Mouse (Mus musculus): ENCODE measurements around the gene Thsd4. TPM values are rescaled to one million over a fixed set of nuclear protein-coding genes. Genes with fewer than 3 reads are reported as not detected.
"Not testable (repeated sequence)": the region's sequence is repeated elsewhere in the genome, so short reads cannot be mapped to it uniquely, and the experiment has no call there.

Thsd4 gene
- polyA plus RNA-seq, 1 experiment from 2014 or later = 11.8 TPM

GRCm38 (mm10) chr9:59965046-59965445 is 556.8 kb downstream of the Thsd4 start:
- no peak overlapping the region for H3K4me2 ChIP-seq (ENCODE audit: low read depth, severe bottlenecking)
- H3K27me3 ChIP-seq (ENCODE audit: control insufficient read depth, insufficient read depth, low read length) = no peaks in the 10 kb centered on the region
- H3K27ac ChIP-seq (replicated peaks; ENCODE audit: low read depth, low read length) = no peak overlapping the region
- no peaks in the 10 kb centered on the region for H3K36me3 ChIP-seq (ENCODE audit: control insufficient read depth, insufficient read depth, low read length)
- 81% methylated on average over 10 of the region's 10 CpGs for WGBS
- H3K9ac ChIP-seq (ENCODE audit: low read length) = no peak overlapping the region
- DNase-seq (ENCODE audit: low spot score) (no peak), ATAC-seq (ENCODE audit: insufficient number of reproducible peaks, low FRiP score, low TSS enrichment, low read depth) (no peak)
- no peak overlapping the region for H3K4me3 ChIP-seq (ENCODE audit: low read depth, low read length)
- no peaks in the 10 kb centered on the region for H3K9me3 ChIP-seq (ENCODE audit: control insufficient read depth, low read length)
- peaks cover 5% of the 10 kb centered on the region for H3K4me1 ChIP-seq (ENCODE audit: control insufficient read depth, insufficient read depth, low read length)

GRCm38 (mm10) chr9:59964367-59964766 is 557.5 kb downstream of the Thsd4 start:
- Histone ChIP-seq H3K4me2 (ENCODE audit: low read depth, severe bottlenecking) (no peak overlapping the region), H3K27me3 (ENCODE audit: control insufficient read depth, insufficient read depth, low read length) (no peaks in the 10 kb centered on the region), H3K9ac (ENCODE audit: low read length) (no peak overlapping the region), H3K27ac (replicated peaks; ENCODE audit: low read depth, low read length) (no peak overlapping the region), H3K4me3 (ENCODE audit: low read depth, low read length) (no peak overlapping the region), H3K4me1 (ENCODE audit: control insufficient read depth, insufficient read depth, low read length) (peaks cover 5% of the 10 kb centered on the region), H3K36me3 (ENCODE audit: control insufficient read depth, insufficient read depth, low read length) (no peaks in the 10 kb centered on the region), H3K9me3 (ENCODE audit: control insufficient read depth, low read length) (no peaks in the 10 kb centered on the region)
- DNase-seq (ENCODE audit: low spot score) = no peak
- 44% methylated on average over 3 of the region's 3 CpGs for WGBS
- peak; percentile 54; the same call in 1 of the 2 replicates for ATAC-seq (ENCODE audit: insufficient number of reproducible peaks, low FRiP score, low TSS enrichment, low read depth)

- Histone ChIP-seq H3K9me3 (ENCODE audit: control insufficient read depth, low read length) (no peaks in the 10 kb centered on the region), H3K27me3 (ENCODE audit: control insufficient read depth, insufficient read depth, low read length) (no peaks in the 10 kb centered on the region), H3K36me3 (ENCODE audit: control insufficient read depth, insufficient read depth, low read length) (no peaks in the 10 kb centered on the region), H3K4me1 (ENCODE audit: control insufficient read depth, insufficient read depth, low read length) (peaks cover 5% of the 10 kb centered on the region), H3K9ac (ENCODE audit: low read length) (no peak overlapping the region), H3K4me3 (ENCODE audit: low read depth, low read length) (no peak overlapping the region), H3K4me2 (ENCODE audit: low read depth, severe bottlenecking) (no peak overlapping the region), H3K27ac (replicated peaks; ENCODE audit: low read depth, low read length) (no peak overlapping the region)
- DNase-seq (ENCODE audit: low spot score) (no peak), ATAC-seq (ENCODE audit: insufficient number of reproducible peaks, low FRiP score, low TSS enrichment, low read depth) (no peak)
- WGBS = 56% methylated on average over 14 of the region's 14 CpGs
Observed at GRCm38 (mm10) chr9:59961201-59961955, 560.5 kb downstream of the Thsd4 start.

- H3K4me1 ChIP-seq (ENCODE audit: control insufficient read depth, insufficient read depth, low read length) = peaks cover 5% of the 10 kb centered on the region
- DNase-seq (ENCODE audit: low spot score) (no peak), ATAC-seq (ENCODE audit: insufficient number of reproducible peaks, low FRiP score, low TSS enrichment, low read depth) (no peak)
- no peaks in the 10 kb centered on the region for H3K9me3 ChIP-seq (ENCODE audit: control insufficient read depth, low read length)
- 87% methylated on average over 10 of the region's 10 CpGs for WGBS
- no peak within 1 kb of the TSS for H3K4me3 ChIP-seq (ENCODE audit: low read depth, low read length)
- no peak within 1 kb of the TSS for H3K27ac ChIP-seq (replicated peaks; ENCODE audit: low read depth, low read length)
- no peak within 1 kb of the TSS for H3K4me2 ChIP-seq (ENCODE audit: low read depth, severe bottlenecking)
- H3K36me3 ChIP-seq (ENCODE audit: control insufficient read depth, insufficient read depth, low read length) = no peaks in the 10 kb centered on the region
- no peaks in the 10 kb centered on the region for H3K27me3 ChIP-seq (ENCODE audit: control insufficient read depth, insufficient read depth, low read length)
- H3K9ac ChIP-seq (ENCODE audit: low read length) = no peak within 1 kb of the TSS
Observed at GRCm38 (mm10) chr9:59960559-59960958, 561.3 kb downstream of the Thsd4 start, which contains the start of gene Nr2e3. Gene Nr2e3 (minus strand): TSS chr9:59960659.

GRCm38 (mm10) chr9:59959276-59959675 is 562.6 kb downstream of the Thsd4 start:
- 2% methylated on average over 8 of the region's 8 CpGs for WGBS
- H3K4me1 ChIP-seq (ENCODE audit: control insufficient read depth, insufficient read depth, low read length) = peaks cover under 1% of the 10 kb centered on the region
- H3K27ac ChIP-seq (replicated peaks; ENCODE audit: low read depth, low read length) = no peak overlapping the region
- DNase-seq (ENCODE audit: low spot score) (peak; percentile 97), ATAC-seq (ENCODE audit: insufficient number of reproducible peaks, low FRiP score, low TSS enrichment, low read depth) (peak; percentile 57)
- no peak overlapping the region for H3K9ac ChIP-seq (ENCODE audit: low read length)
- no peak overlapping the region for H3K4me2 ChIP-seq (ENCODE audit: low read depth, severe bottlenecking)
- no peaks in the 10 kb centered on the region for H3K27me3 ChIP-seq (ENCODE audit: control insufficient read depth, insufficient read depth, low read length)
- H3K9me3 ChIP-seq (ENCODE audit: control insufficient read depth, low read length) = no peaks in the 10 kb centered on the region
- H3K4me3 ChIP-seq (ENCODE audit: low read depth, low read length) = no peak overlapping the region
- H3K36me3 ChIP-seq (ENCODE audit: control insufficient read depth, insufficient read depth, low read length) = no peaks in the 10 kb centered on the region

GRCm38 (mm10) chr9:59958115-59958514 is 563.7 kb downstream of the Thsd4 start:
- 30% methylated on average over 1 of the region's 1 CpGs for WGBS
- not testable (repeated sequence) for H3K4me2 ChIP-seq (ENCODE audit: low read depth, severe bottlenecking); H3K9me3 ChIP-seq (ENCODE audit: control insufficient read depth, low read length); H3K9ac ChIP-seq (ENCODE audit: low read length); H3K4me3 ChIP-seq (ENCODE audit: low read depth, low read length); ATAC-seq (ENCODE audit: insufficient number of reproducible peaks, low FRiP score, low TSS enrichment, low read depth); H3K27me3 ChIP-seq (ENCODE audit: control insufficient read depth, insufficient read depth, low read length); H3K36me3 ChIP-seq (ENCODE audit: control insufficient read depth, insufficient read depth, low read length); H3K4me1 ChIP-seq (ENCODE audit: control insufficient read depth, insufficient read depth, low read length); H3K27ac ChIP-seq (replicated peaks; ENCODE audit: low read depth, low read length); DNase-seq (ENCODE audit: low spot score)

GRCm38 (mm10) chr9:59956496-59956895 is 565.4 kb downstream of the Thsd4 start:
- no peak overlapping the region for H3K9ac ChIP-seq (ENCODE audit: low read length)
- no peaks in the 10 kb centered on the region for H3K36me3 ChIP-seq (ENCODE audit: control insufficient read depth, insufficient read depth, low read length)
- DNase-seq (ENCODE audit: low spot score) (no peak), ATAC-seq (ENCODE audit: insufficient number of reproducible peaks, low FRiP score, low TSS enrichment, low read depth) (no peak)
- H3K4me2 ChIP-seq (ENCODE audit: low read depth, severe bottlenecking) = no peak overlapping the region
- 37% methylated on average over 6 of the region's 6 CpGs for WGBS
- H3K4me3 ChIP-seq (ENCODE audit: low read depth, low read length) = no peak overlapping the region
- H3K27ac ChIP-seq (replicated peaks; ENCODE audit: low read depth, low read length) = no peak overlapping the region
- H3K9me3 ChIP-seq (ENCODE audit: control insufficient read depth, low read length) = no peaks in the 10 kb centered on the region
- no peaks in the 10 kb centered on the region for H3K27me3 ChIP-seq (ENCODE audit: control insufficient read depth, insufficient read depth, low read length)
- no peaks in the 10 kb centered on the region for H3K4me1 ChIP-seq (ENCODE audit: control insufficient read depth, insufficient read depth, low read length)

- Histone ChIP-seq H3K4me1 (ENCODE audit: control insufficient read depth, insufficient read depth, low read length) (no peaks in the 10 kb centered on the region), H3K4me2 (ENCODE audit: low read depth, severe bottlenecking) (no peak overlapping the region), H3K4me3 (ENCODE audit: low read depth, low read length) (no peak overlapping the region), H3K27me3 (ENCODE audit: control insufficient read depth, insufficient read depth, low read length) (no peaks in the 10 kb centered on the region), H3K27ac (replicated peaks; ENCODE audit: low read depth, low read length) (no peak overlapping the region), H3K9me3 (ENCODE audit: control insufficient read depth, low read length) (no peaks in the 10 kb centered on the region), H3K9ac (ENCODE audit: low read length) (no peak overlapping the region), H3K36me3 (ENCODE audit: control insufficient read depth, insufficient read depth, low read length) (no peaks in the 10 kb centered on the region)
- no peak for ATAC-seq (ENCODE audit: insufficient number of reproducible peaks, low FRiP score, low TSS enrichment, low read depth)
- DNase-seq (ENCODE audit: low spot score) = no peak
- WGBS = 76% methylated on average over 6 of the region's 6 CpGs
Observed at GRCm38 (mm10) chr9:59955692-59956091, 566.2 kb downstream of the Thsd4 start.

- no peak for ATAC-seq (ENCODE audit: insufficient number of reproducible peaks, low FRiP score, low TSS enrichment, low read depth)
- WGBS = 40% methylated on average over 3 of the region's 3 CpGs
- Histone ChIP-seq H3K9me3 (ENCODE audit: control insufficient read depth, low read length) (no peaks in the 10 kb centered on the region), H3K27me3 (ENCODE audit: control insufficient read depth, insufficient read depth, low read length) (no peaks in the 10 kb centered on the region), H3K36me3 (ENCODE audit: control insufficient read depth, insufficient read depth, low read length) (no peaks in the 10 kb centered on the region), H3K9ac (ENCODE audit: low read length) (no peak overlapping the region), H3K4me1 (ENCODE audit: control insufficient read depth, insufficient read depth, low read length) (no peaks in the 10 kb centered on the region), H3K4me3 (ENCODE audit: low read depth, low read length) (no peak overlapping the region), H3K4me2 (ENCODE audit: low read depth, severe bottlenecking) (no peak overlapping the region), H3K27ac (replicated peaks; ENCODE audit: low read depth, low read length) (no peak overlapping the region)
- no peak for DNase-seq (ENCODE audit: low spot score)
Observed at GRCm38 (mm10) chr9:59955199-59955598, 566.6 kb downstream of the Thsd4 start.
